Mouse (Mus musculus) midbrain, embryonic 16.5 days (tissue): ENCODE measurements around the gene Hbq1a. TPM values are rescaled to one million over a fixed set of nuclear protein-coding genes. Genes with fewer than 3 reads are reported as not detected.
"Not testable (repeated sequence)": the region's sequence is repeated elsewhere in the genome, so short reads cannot be mapped to it uniquely, and the experiment has no call there.

Source experiments
- ATAC-seq: fragments of 200-750 bp; cut with Nextera tagmentation; 2 replicates; pipeline ENCODE4 v1.8.0; 2017; ENCODE audit warnings: moderate TSS enrichment
- H3K27ac ChIP-seq: fragments of 300-500 bp; sonication (generic); 2 replicates; pipeline ENCODE4 v1.5.1; 2014; ENCODE audit warnings: mild to moderate bottlenecking, low read length, mixed read lengths
- H3K27me3 ChIP-seq: fragments of 300-500 bp; sonication (generic); 2 replicates; pipeline ENCODE4 v1.6.1; 2014; ENCODE audit warnings: low read depth, low read length, mixed read lengths; ENCODE audit not compliant: control insufficient read depth, insufficient read depth
- H3K36me3 ChIP-seq: fragments of 300-500 bp; sonication (generic); 2 replicates; pipeline ENCODE4 v1.6.1; 2014; ENCODE audit warnings: mild to moderate bottlenecking, low read length, moderate library complexity, mixed read lengths; ENCODE audit not compliant: control insufficient read depth, insufficient read depth
- H3K4me1 ChIP-seq: fragments of 300-500 bp; sonication (generic); 2 replicates; pipeline ENCODE4 v1.6.1; 2014; ENCODE audit warnings: mild to moderate bottlenecking, low read length, mixed read lengths; ENCODE audit not compliant: control insufficient read depth, insufficient read depth
- H3K4me2 ChIP-seq: fragments of 300-500 bp; sonication (generic); 2 replicates; pipeline ENCODE4 v1.6.1; 2014; ENCODE audit warnings: mild to moderate bottlenecking, low read length, mixed read lengths
- H3K4me3 ChIP-seq: fragments of 300-500 bp; sonication (generic); 2 replicates; pipeline ENCODE4 v1.5.1; 2014; ENCODE audit warnings: low read depth, mild to moderate bottlenecking, low read length, moderate library complexity, mixed read lengths
- H3K9ac ChIP-seq: fragments of 300-500 bp; sonication (generic); 2 replicates; pipeline ENCODE4 v1.6.1; 2014; ENCODE audit warnings: low read depth, low read length, mixed read lengths
- H3K9me3 ChIP-seq: fragments of 300-500 bp; sonication (generic); replicated peaks from 2 replicates; pipeline ENCODE4 v1.6.1; 2014; ENCODE audit warnings: mild to moderate bottlenecking, low read length, mixed read lengths; ENCODE audit not compliant: control insufficient read depth, poor library complexity, severe bottlenecking
- WGBS: fragments of 180-500 bp; shearing (Covaris S2); extraction: QIAGEN DNeasy Blood & Tissue Kit; methylation state at CpG from one replicate; pipeline ENCODE4 v1.1.7; 2014; 5-methylcytosine and 5-hydroxymethylcytosine counted together
- polyA plus RNA-seq: library from polyadenylated mRNA; unstranded; fragments of >200 nt; fragmentation: Nextera tagmentation; extraction: Ambion mirVana; gene quantifications from 2 replicates; pipeline ENCODE4 v1.2.1, GENCODE M21; 2015

The Hbq1a gene
- polyA plus RNA-seq, 1 experiment from 2014 or later: 2.0 TPM

- ATAC-seq: no peak
- no peaks in the 10 kb centered on the region for H3K9me3 ChIP-seq
These were observed 19.2 kb upstream of the Hbq1a start for GRCm38 (mm10) chr11:32280646-32281045.

GRCm38 (mm10) chr11:32281416-32282144, 18.3 kb upstream of the Hbq1a start:
- H3K4me2 ChIP-seq: no peak overlapping the region
- H3K27me3 ChIP-seq: no peaks in the 10 kb centered on the region
- no peaks in the 10 kb centered on the region for H3K36me3 ChIP-seq
- H3K9ac ChIP-seq: no peak overlapping the region
- H3K27ac ChIP-seq: no peak overlapping the region
- no peaks in the 10 kb centered on the region for H3K9me3 ChIP-seq
- no peaks in the 10 kb centered on the region for H3K4me1 ChIP-seq
- H3K4me3 ChIP-seq: no peak overlapping the region
- ATAC-seq: no peak
- WGBS: 68% methylated on average over 1 of the region's 1 CpGs

More at GRCm38 (mm10) chr11:32280646-32281045, 19.2 kb upstream of the Hbq1a start:
- H3K9ac ChIP-seq: no peak overlapping the region
- H3K4me3 ChIP-seq: no peak overlapping the region
- no peak overlapping the region for H3K4me2 ChIP-seq
- H3K36me3 ChIP-seq: no peaks in the 10 kb centered on the region
- no peaks in the 10 kb centered on the region for H3K4me1 ChIP-seq
- WGBS: 79% methylated on average over 2 of the region's 2 CpGs
- no peak overlapping the region for H3K27ac ChIP-seq
- no peaks in the 10 kb centered on the region for H3K27me3 ChIP-seq

- not testable (repeated sequence) for H3K27me3 ChIP-seq, H3K4me3 ChIP-seq, H3K9me3 ChIP-seq, H3K4me2 ChIP-seq, H3K36me3 ChIP-seq, H3K27ac ChIP-seq, H3K9ac ChIP-seq, H3K4me1 ChIP-seq, ATAC-seq
- WGBS: 29% methylated on average over 1 of the region's 5 CpGs
These were observed 16.6 kb upstream of the Hbq1a start, which contains the start of gene Hba-a1 for GRCm38 (mm10) chr11:32283091-32283777. Gene Hba-a1 (plus strand): TSS chr11:32283511.

GRCm38 (mm10) chr11:32284582-32284981, 15.3 kb upstream of the Hbq1a start:
- H3K4me3 ChIP-seq, H3K9ac ChIP-seq: not testable (repeated sequence)
- WGBS: 61% methylated on average over 2 of the region's 2 CpGs

GRCm38 (mm10) chr11:32285031-32285775, 14.7 kb upstream of the Hbq1a start:
- no peak for ATAC-seq

More at GRCm38 (mm10) chr11:32284582-32284981, 15.3 kb upstream of the Hbq1a start:
- ATAC-seq, H3K27me3 ChIP-seq, H3K9me3 ChIP-seq, H3K4me2 ChIP-seq, H3K36me3 ChIP-seq, H3K27ac ChIP-seq, H3K4me1 ChIP-seq: not testable (repeated sequence)

GRCm38 (mm10) chr11:32285887-32286286, 14.0 kb upstream of the Hbq1a start:
- not testable (repeated sequence) for H3K36me3 ChIP-seq, H3K27ac ChIP-seq, H3K4me1 ChIP-seq, H3K4me2 ChIP-seq, H3K4me3 ChIP-seq, H3K9ac ChIP-seq, ATAC-seq, H3K9me3 ChIP-seq, H3K27me3 ChIP-seq

More at GRCm38 (mm10) chr11:32285031-32285775, 14.7 kb upstream of the Hbq1a start:
- no peak overlapping the region for H3K9ac ChIP-seq
- H3K4me3 ChIP-seq: no peak overlapping the region
- H3K4me1 ChIP-seq: no peaks in the 10 kb centered on the region
- 90% methylated on average over 7 of the region's 7 CpGs for WGBS
- H3K27ac ChIP-seq: no peak overlapping the region
- H3K36me3 ChIP-seq: no peaks in the 10 kb centered on the region
- H3K4me2 ChIP-seq: no peak overlapping the region
- no peaks in the 10 kb centered on the region for H3K9me3 ChIP-seq
- no peaks in the 10 kb centered on the region for H3K27me3 ChIP-seq

GRCm38 (mm10) chr11:32286695-32287492, 13.0 kb upstream of the Hbq1a start, which contains the start of gene Hbq1b:
Gene Hbq1b (plus strand): TSS chr11:32286965.
- H3K27ac ChIP-seq, H3K36me3 ChIP-seq, H3K9me3 ChIP-seq, H3K27me3 ChIP-seq, H3K4me1 ChIP-seq: not testable (repeated sequence)
- Histone ChIP-seq H3K4me3 (peak within 1 kb of the TSS; percentile 34), H3K9ac (0 out of 2 replicates have a peak within 1 kb of the TSS, but pooled peaks have one; percentile 41), H3K4me2 (peak within 1 kb of the TSS; percentile 56)
- peak; percentile 86 for ATAC-seq
- 22% methylated on average over 30 of the region's 33 CpGs for WGBS

GRCm38 (mm10) chr11:32287493-32287825, 12.4 kb upstream of the Hbq1a start:
- no peak overlapping the region for H3K9ac ChIP-seq
- H3K4me3 ChIP-seq: no peak overlapping the region; the same call in 1 of the 2 replicates
- no peak overlapping the region for H3K27ac ChIP-seq
- WGBS: 72% methylated on average over 9 of the region's 9 CpGs
- H3K36me3 ChIP-seq: no peaks in the 10 kb centered on the region
- H3K4me1 ChIP-seq: no peaks in the 10 kb centered on the region
- no peaks in the 10 kb centered on the region for H3K9me3 ChIP-seq
- no peaks in the 10 kb centered on the region for H3K27me3 ChIP-seq
- H3K4me2 ChIP-seq: peak overlapping the region; percentile 56; the same call in 1 of the 2 replicates
- no peak for ATAC-seq
